Mouse (Mus musculus): ENCODE measurements around the gene Tas2r118. TPM values are rescaled to one million over a fixed set of nuclear protein-coding genes. Genes with fewer than 3 reads are reported as not detected.

Gene Tas2r118
- polyA plus RNA-seq (2015; fragmentation: Nextera tagmentation; extraction: Ambion mirVana): not detected in 2 replicates

DNA sequence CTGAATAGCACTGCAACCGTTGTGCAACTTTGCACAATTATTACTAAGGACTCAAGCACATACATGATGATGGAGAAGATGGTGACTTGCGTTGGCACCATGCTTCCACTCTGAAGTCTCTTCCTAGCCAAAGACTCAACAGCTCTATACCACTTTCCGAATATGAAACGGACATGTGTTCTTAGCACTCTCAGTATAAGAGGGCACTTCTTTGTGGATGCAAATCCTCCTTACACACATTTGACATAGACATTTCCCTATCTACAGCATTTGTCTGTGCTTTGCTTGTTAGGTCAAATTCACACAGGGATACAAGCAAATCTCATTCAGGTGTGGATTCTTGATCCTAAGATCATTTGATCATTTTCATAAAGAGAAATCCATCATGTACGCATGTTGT is at the start of gene Tas2r118:
Gene Tas2r118 (minus strand): TSS at position 101 of the 400 bp plus-strand sequence.
- H3K4me1 ChIP-seq (ENCODE audit: control insufficient read depth, insufficient read depth, low read length): no peaks in the 10 kb centered on the region
- H3K36me3 ChIP-seq (ENCODE audit: control insufficient read depth, insufficient read depth, low read length): no peaks in the 10 kb centered on the region
- 95% methylated on average over 5 of the region's 5 CpGs for WGBS
- no peaks in the 10 kb centered on the region for H3K9me3 ChIP-seq (replicated peaks; ENCODE audit: control insufficient read depth, low read length)
- H3K4me2 ChIP-seq (ENCODE audit: low read depth, low read length): no peak within 1 kb of the TSS
- no peak within 1 kb of the TSS for H3K4me3 ChIP-seq (replicated peaks; ENCODE audit: low read length)
- no peak within 1 kb of the TSS for H3K27ac ChIP-seq (ENCODE audit: low read length)
- no peak within 1 kb of the TSS for H3K9ac ChIP-seq (ENCODE audit: low read length)
- ATAC-seq (ENCODE audit: insufficient read depth, low FRiP score): no peak
- H3K27me3 ChIP-seq (ENCODE audit: control insufficient read depth, insufficient read depth, low read length): no peaks in the 10 kb centered on the region

DNA sequence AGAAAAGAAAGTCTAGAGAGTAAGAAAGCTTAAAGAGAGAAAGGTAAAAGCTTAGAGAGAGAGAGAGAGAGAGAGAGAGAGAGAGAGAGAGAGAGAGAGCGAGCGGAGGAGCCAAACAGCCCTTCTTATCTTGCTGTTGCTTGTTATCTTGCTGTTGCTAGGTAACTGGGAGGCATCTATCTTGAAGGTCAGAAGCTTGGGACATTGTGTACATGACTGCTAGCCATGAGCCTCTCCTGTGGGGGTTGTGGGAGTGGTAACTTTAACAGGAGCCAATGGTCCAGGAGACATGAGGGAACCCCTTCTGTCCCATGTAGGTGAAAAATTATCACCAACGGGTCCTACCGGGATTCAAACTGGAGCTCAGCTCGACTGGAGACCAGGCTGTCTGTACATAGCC is 48.5 kb upstream of the Tas2r118 start:
- WGBS: 19% methylated on average over 4 of the region's 5 CpGs
- H3K4me3 ChIP-seq (replicated peaks; ENCODE audit: low read length): no peak overlapping the region
- H3K4me1 ChIP-seq (ENCODE audit: control insufficient read depth, insufficient read depth, low read length): no peaks in the 10 kb centered on the region
- H3K27me3 ChIP-seq (ENCODE audit: control insufficient read depth, insufficient read depth, low read length): no peaks in the 10 kb centered on the region
- no peak; the same call in 1 of the 2 replicates for ATAC-seq (ENCODE audit: insufficient read depth, low FRiP score)
- H3K4me2 ChIP-seq (ENCODE audit: low read depth, low read length): no peak overlapping the region
- H3K9me3 ChIP-seq (replicated peaks; ENCODE audit: control insufficient read depth, low read length): no peaks in the 10 kb centered on the region
- no peak overlapping the region for H3K9ac ChIP-seq (ENCODE audit: low read length)
- no peaks in the 10 kb centered on the region for H3K36me3 ChIP-seq (ENCODE audit: control insufficient read depth, insufficient read depth, low read length)
- H3K27ac ChIP-seq (ENCODE audit: low read length): no peak overlapping the region

DNA sequence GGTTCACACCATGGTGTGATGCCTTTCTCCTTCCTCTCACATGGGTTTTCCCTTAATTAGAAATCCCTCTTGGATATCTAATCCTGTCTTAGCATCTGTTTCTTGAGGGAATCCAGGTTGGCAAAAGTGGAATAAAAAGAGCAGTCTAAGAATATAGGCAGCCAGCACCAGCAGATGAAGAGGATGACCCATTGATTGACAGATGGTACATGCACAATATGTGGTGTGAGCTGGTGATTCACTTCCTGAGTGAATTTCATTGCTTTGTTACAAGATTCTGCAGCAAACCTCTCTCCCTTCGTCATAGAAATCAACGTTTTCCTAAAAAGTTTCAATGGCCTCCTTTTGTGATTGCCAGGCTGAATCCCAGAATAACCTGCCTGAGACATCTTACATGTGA is 23.4 kb upstream of the Tas2r118 start:
- 72% methylated on average over 2 of the region's 2 CpGs for WGBS

GRCm38 (mm10) chr6:23990687-23991387 is 21.0 kb upstream of the Tas2r118 start:
- Histone ChIP-seq H3K9me3 (replicated peaks; ENCODE audit: control insufficient read depth, low read length) (no peaks in the 10 kb centered on the region), H3K4me2 (ENCODE audit: low read depth, low read length) (no peak overlapping the region), H3K4me1 (ENCODE audit: control insufficient read depth, insufficient read depth, low read length) (no peaks in the 10 kb centered on the region), H3K27me3 (ENCODE audit: control insufficient read depth, insufficient read depth, low read length) (no peaks in the 10 kb centered on the region), H3K27ac (ENCODE audit: low read length) (no peak overlapping the region), H3K36me3 (ENCODE audit: control insufficient read depth, insufficient read depth, low read length) (no peaks in the 10 kb centered on the region), H3K4me3 (replicated peaks; ENCODE audit: low read length) (no peak overlapping the region), H3K9ac (ENCODE audit: low read length) (no peak overlapping the region)
- WGBS: 67% methylated on average over 3 of the region's 3 CpGs
- no peak for ATAC-seq (ENCODE audit: insufficient read depth, low FRiP score)

More for the DNA sequence above, 23.4 kb upstream of the Tas2r118 start:
- Histone ChIP-seq H3K27ac (ENCODE audit: low read length) (no peak overlapping the region), H3K4me3 (replicated peaks; ENCODE audit: low read length) (no peak overlapping the region), H3K9ac (ENCODE audit: low read length) (no peak overlapping the region), H3K4me1 (ENCODE audit: control insufficient read depth, insufficient read depth, low read length) (no peaks in the 10 kb centered on the region), H3K4me2 (ENCODE audit: low read depth, low read length) (no peak overlapping the region), H3K9me3 (replicated peaks; ENCODE audit: control insufficient read depth, low read length) (no peaks in the 10 kb centered on the region), H3K36me3 (ENCODE audit: control insufficient read depth, insufficient read depth, low read length) (no peaks in the 10 kb centered on the region), H3K27me3 (ENCODE audit: control insufficient read depth, insufficient read depth, low read length) (no peaks in the 10 kb centered on the region)
- no peak for ATAC-seq (ENCODE audit: insufficient read depth, low FRiP score)

GRCm38 (mm10) chr6:23986293-23986692 is 16.4 kb upstream of the Tas2r118 start:
- H3K27ac ChIP-seq (ENCODE audit: low read length): no peak overlapping the region
- no peak overlapping the region for H3K9ac ChIP-seq (ENCODE audit: low read length)
- no peaks in the 10 kb centered on the region for H3K27me3 ChIP-seq (ENCODE audit: control insufficient read depth, insufficient read depth, low read length)
- no peak overlapping the region for H3K4me2 ChIP-seq (ENCODE audit: low read depth, low read length)
- WGBS: 94% methylated on average over 1 of the region's 1 CpGs
- no peak for ATAC-seq (ENCODE audit: insufficient read depth, low FRiP score)
- H3K36me3 ChIP-seq (ENCODE audit: control insufficient read depth, insufficient read depth, low read length): no peaks in the 10 kb centered on the region
- H3K4me1 ChIP-seq (ENCODE audit: control insufficient read depth, insufficient read depth, low read length): no peaks in the 10 kb centered on the region
- H3K9me3 ChIP-seq (replicated peaks; ENCODE audit: control insufficient read depth, low read length): no peaks in the 10 kb centered on the region
- no peak overlapping the region for H3K4me3 ChIP-seq (replicated peaks; ENCODE audit: low read length)

- no peaks in the 10 kb centered on the region for H3K27me3 ChIP-seq (ENCODE audit: control insufficient read depth, insufficient read depth, low read length)
- no peak overlapping the region for H3K4me3 ChIP-seq (replicated peaks; ENCODE audit: low read length)
- no peak for ATAC-seq (ENCODE audit: insufficient read depth, low FRiP score)
- H3K36me3 ChIP-seq (ENCODE audit: control insufficient read depth, insufficient read depth, low read length): no peaks in the 10 kb centered on the region
- no peaks in the 10 kb centered on the region for H3K4me1 ChIP-seq (ENCODE audit: control insufficient read depth, insufficient read depth, low read length)
- H3K4me2 ChIP-seq (ENCODE audit: low read depth, low read length): no peak overlapping the region
- H3K27ac ChIP-seq (ENCODE audit: low read length): no peak overlapping the region
- H3K9ac ChIP-seq (ENCODE audit: low read length): no peak overlapping the region
- H3K9me3 ChIP-seq (replicated peaks; ENCODE audit: control insufficient read depth, low read length): no peaks in the 10 kb centered on the region
- 55% methylated on average over 2 of the region's 2 CpGs for WGBS
These were observed 2.9 kb downstream of the Tas2r118 start for GRCm38 (mm10) chr6:23966980-23967379.

GRCm38 (mm10) chr6:23965925-23966324 is 3.9 kb downstream of the Tas2r118 start:
- 56% methylated on average over 3 of the region's 3 CpGs for WGBS
- Histone ChIP-seq H3K4me1 (ENCODE audit: control insufficient read depth, insufficient read depth, low read length) (no peaks in the 10 kb centered on the region), H3K27ac (ENCODE audit: low read length) (no peak overlapping the region), H3K27me3 (ENCODE audit: control insufficient read depth, insufficient read depth, low read length) (no peaks in the 10 kb centered on the region), H3K9ac (ENCODE audit: low read length) (no peak overlapping the region), H3K36me3 (ENCODE audit: control insufficient read depth, insufficient read depth, low read length) (no peaks in the 10 kb centered on the region), H3K4me2 (ENCODE audit: low read depth, low read length) (no peak overlapping the region), H3K4me3 (replicated peaks; ENCODE audit: low read length) (no peak overlapping the region), H3K9me3 (replicated peaks; ENCODE audit: control insufficient read depth, low read length) (no peaks in the 10 kb centered on the region)
- peak; percentile 25; the same call in 1 of the 2 replicates for ATAC-seq (ENCODE audit: insufficient read depth, low FRiP score)

- H3K4me3 ChIP-seq (replicated peaks; ENCODE audit: low read length): no peak overlapping the region
- H3K27me3 ChIP-seq (ENCODE audit: control insufficient read depth, insufficient read depth, low read length): no peaks in the 10 kb centered on the region
- H3K9me3 ChIP-seq (replicated peaks; ENCODE audit: control insufficient read depth, low read length): no peaks in the 10 kb centered on the region
- no peak overlapping the region for H3K27ac ChIP-seq (ENCODE audit: low read length)
- no peaks in the 10 kb centered on the region for H3K4me1 ChIP-seq (ENCODE audit: control insufficient read depth, insufficient read depth, low read length)
- 79% methylated on average over 1 of the region's 1 CpGs for WGBS
- H3K4me2 ChIP-seq (ENCODE audit: low read depth, low read length): no peak overlapping the region
- ATAC-seq (ENCODE audit: insufficient read depth, low FRiP score): no peak
- no peaks in the 10 kb centered on the region for H3K36me3 ChIP-seq (ENCODE audit: control insufficient read depth, insufficient read depth, low read length)
- no peak overlapping the region for H3K9ac ChIP-seq (ENCODE audit: low read length)
These were observed 6.1 kb downstream of the Tas2r118 start for GRCm38 (mm10) chr6:23963741-23964140.

- ATAC-seq (ENCODE audit: insufficient read depth, low FRiP score): no peak
- 82% methylated on average over 1 of the region's 1 CpGs for WGBS
- no peak overlapping the region for H3K9ac ChIP-seq (ENCODE audit: low read length)
These were observed 29.1 kb downstream of the Tas2r118 start for GRCm38 (mm10) chr6:23940776-23941175.

More at GRCm38 (mm10) chr6:23940776-23941175, 29.1 kb downstream of the Tas2r118 start:
- no peaks in the 10 kb centered on the region for H3K4me1 ChIP-seq (ENCODE audit: control insufficient read depth, insufficient read depth, low read length)
- no peaks in the 10 kb centered on the region for H3K9me3 ChIP-seq (replicated peaks; ENCODE audit: control insufficient read depth, low read length)
- H3K27ac ChIP-seq (ENCODE audit: low read length): no peak overlapping the region
- H3K27me3 ChIP-seq (ENCODE audit: control insufficient read depth, insufficient read depth, low read length): no peaks in the 10 kb centered on the region
- H3K4me3 ChIP-seq (replicated peaks; ENCODE audit: low read length): no peak overlapping the region
- no peaks in the 10 kb centered on the region for H3K36me3 ChIP-seq (ENCODE audit: control insufficient read depth, insufficient read depth, low read length)
- H3K4me2 ChIP-seq (ENCODE audit: low read depth, low read length): no peak overlapping the region
